1 mouse cellular context compared by ENCODE assay signal in the genomic region with DNA sequence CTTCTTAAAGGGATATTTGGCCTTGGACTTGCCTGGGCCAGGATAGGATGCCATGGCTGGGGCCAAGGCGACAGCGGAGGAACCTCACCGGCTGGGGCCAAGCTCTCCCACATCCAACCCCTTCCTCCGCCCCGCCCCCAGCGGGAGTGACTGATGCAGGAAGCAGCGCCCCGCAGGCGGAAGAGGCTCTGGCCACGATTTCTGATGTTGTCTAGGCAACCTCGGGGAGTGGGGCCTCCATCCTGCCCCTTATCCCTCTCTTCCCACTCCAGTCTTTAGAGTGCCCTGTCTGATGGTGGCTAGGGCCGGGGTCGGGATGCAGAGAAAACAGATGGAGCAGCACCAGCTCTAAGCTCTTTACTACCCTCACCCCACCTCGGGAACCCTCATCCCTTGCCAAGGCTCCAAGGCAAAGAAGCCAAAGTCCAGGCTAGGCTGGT.
TF ChIP-seq lines count a peak whose summit lies in the region.

No protein-coding gene starts in this region.

TF ChIP-seq in CH12.LX, 34 proteins besides CTCF, POLR2A, EP300 and RAD21 (continued from another document):
- no peak for TF ChIP-seq ZC3H11A (IDR thresholded peaks at IDR 0.05; ENCODE audit: low read depth, low read length)
- TF ChIP-seq ZNF384 (IDR thresholded peaks at IDR 0.05; ENCODE audit: low read depth, low read length), result no peak
- TF ChIP-seq BHLHE40 (IDR thresholded peaks at IDR 0.05; ENCODE audit: low read depth, low read length), result peak; percentile 36; the same call in 1 of the 2 replicates
- TF ChIP-seq MEF2A (IDR thresholded peaks at IDR 0.05; ENCODE audit: borderline replicate concordance, low read depth, low read length), result no peak; the same call in 1 of the 2 replicates
- no peak for TF ChIP-seq JUND (conservative IDR thresholded peaks at IDR 0.05; ENCODE audit: low read depth, low read length)
- no peak for TF ChIP-seq CHD1 (IDR thresholded peaks at IDR 0.05; ENCODE audit: low read depth, low read length)
- no peak for TF ChIP-seq GABPA (IDR thresholded peaks at IDR 0.05; ENCODE audit: insufficient replicate concordance, low read depth, low read length)
- TF ChIP-seq UBTF (IDR thresholded peaks at IDR 0.05; ENCODE audit: low read depth, low read length), result no peak
- no peak for TF ChIP-seq MAFK (IDR thresholded peaks at IDR 0.05; ENCODE audit: insufficient replicate concordance, low read length)
- TF ChIP-seq MXI1 (IDR thresholded peaks at IDR 0.05; ENCODE audit: low read depth, low read length), result peak; percentile 89
- peak; percentile 90 for TF ChIP-seq MAZ (IDR thresholded peaks at IDR 0.05; ENCODE audit: low read depth, low read length)
- no peak for TF ChIP-seq PAX5 (IDR thresholded peaks at IDR 0.05; ENCODE audit: low read length)
- no peak for TF ChIP-seq JUN (IDR thresholded peaks at IDR 0.05; ENCODE audit: insufficient read depth, low read depth, low read length)
- TF ChIP-seq SMC3 (IDR thresholded peaks at IDR 0.05; ENCODE audit: low read depth, low read length), result no peak
- TF ChIP-seq USF2 (conservative IDR thresholded peaks at IDR 0.05; ENCODE audit: low read depth, low read length), result no peak
- 0 out of 2 replicates have a peak, but pooled peaks have one; percentile 39 for TF ChIP-seq MAX (IDR thresholded peaks at IDR 0.05; ENCODE audit: low read length)
- no peak for TF ChIP-seq RCOR1 (conservative IDR thresholded peaks at IDR 0.05; ENCODE audit: low read depth, low read length)
- TF ChIP-seq KAT2A (IDR thresholded peaks at IDR 0.05; ENCODE audit: insufficient replicate concordance, low read length), result 0 out of 2 replicates have a peak, but pooled peaks have one; percentile 43
- no peak for TF ChIP-seq USF1 (IDR thresholded peaks at IDR 0.05; ENCODE audit: low read depth, low read length)
- peak; percentile 69 for TF ChIP-seq HCFC1 (IDR thresholded peaks at IDR 0.05; ENCODE audit: low read depth, low read length)
- TF ChIP-seq IRF4 (IDR thresholded peaks at IDR 0.05; ENCODE audit: low read depth, low read length), result peak; percentile 63; the same call in 1 of the 2 replicates
- peak; percentile 91 for TF ChIP-seq ELF1 (IDR thresholded peaks at IDR 0.05; ENCODE audit: low read depth, low read length)
- TF ChIP-seq MYC (IDR thresholded peaks at IDR 0.05; ENCODE audit: low read depth, low read length), result no peak; the same call in 1 of the 2 replicates
- peak; percentile 59; the same call in 1 of the 2 replicates for TF ChIP-seq ZMIZ1 (IDR thresholded peaks at IDR 0.05; ENCODE audit: low read depth, low read length)
